Mouse (Mus musculus) forebrain, postnatal 0 days (tissue): ENCODE results near the gene Mettl7b. TPM values are rescaled to one million over a fixed set of nuclear protein-coding genes. Genes with fewer than 3 reads are reported as not detected.

Experiments used
- ATAC-seq: fragments of 200-750 bp; cut with Nextera tagmentation; 2 replicates; pipeline ENCODE4 v1.8.0; 2017; ENCODE audit warnings: mild to moderate bottlenecking, moderate library complexity
- DNase-seq: peaks from one replicate; pipeline ENCODE4 v3.0.0-alpha.2; 2015
- H3K27ac ChIP-seq: fragments of 300-500 bp; sonication (generic); 2 replicates; pipeline ENCODE4 v1.5.1; 2014; ENCODE audit warnings: low read depth, mild to moderate bottlenecking, antibody characterized with exemption, low read length, moderate library complexity, mixed read lengths
- H3K27me3 ChIP-seq: fragments of 300-500 bp; sonication (generic); 2 replicates; pipeline ENCODE4 v1.6.1; 2014; ENCODE audit warnings: mild to moderate bottlenecking, low read length, mixed read lengths; ENCODE audit not compliant: insufficient read depth
- H3K36me3 ChIP-seq: fragments of 300-500 bp; sonication (generic); 2 replicates; pipeline ENCODE4 v1.6.1; 2014; ENCODE audit warnings: mild to moderate bottlenecking, moderate library complexity; ENCODE audit not compliant: insufficient read depth
- H3K4me1 ChIP-seq: fragments of 300-500 bp; sonication (generic); 2 replicates; pipeline ENCODE4 v1.6.1; 2014; ENCODE audit warnings: antibody characterized with exemption; ENCODE audit not compliant: insufficient read depth
- H3K4me2 ChIP-seq: fragments of 300-500 bp; sonication (generic); 2 replicates; pipeline ENCODE4 v1.6.1; 2014; ENCODE audit warnings: low read depth, mild to moderate bottlenecking, moderate library complexity
- H3K4me3 ChIP-seq: fragments of 300-500 bp; sonication (generic); 2 replicates; pipeline ENCODE4 v1.5.1; 2014; ENCODE audit warnings: low read depth, low read length, mixed read lengths
- H3K9ac ChIP-seq: fragments of 300-500 bp; sonication (generic); 2 replicates; pipeline ENCODE4 v1.6.1; 2014; ENCODE audit warnings: mild to moderate bottlenecking
- H3K9me3 ChIP-seq: fragments of 300-500 bp; sonication (generic); 2 replicates; pipeline ENCODE4 v1.6.1; 2016; ENCODE audit warnings: low read length
- CTCF ChIP-seq: sonication (generic); IDR thresholded peaks from 2 replicates; pipeline ENCODE4 v1.5.1; 2016; ENCODE audit warnings: antibody characterized with exemption, control low read depth, low read depth
- WGBS: fragments of 180-500 bp; shearing (Covaris S2); extraction: QIAGEN DNeasy Blood & Tissue Kit; methylation state at CpG from one replicate; pipeline ENCODE4 v1.1.7; 2014; 5-methylcytosine and 5-hydroxymethylcytosine counted together
- polyA plus RNA-seq: library from polyadenylated mRNA; unstranded; fragments of >200 nt; fragmentation: Nextera tagmentation; extraction: Ambion mirVana; gene quantifications from 2 replicates; pipeline ENCODE4 v1.2.1, GENCODE M21; 2015
- total RNA-seq: library from RNA; depleted of rRNA; stranded (reverse); fragments of >200 nt; gene quantifications from 2 replicates; pipeline ENCODE4 v1.2.3, GENCODE M21; 2014

Gene Mettl7b
- total and polyA plus RNA-seq, 2 experiments from 2014 or later = not detected

DNA sequence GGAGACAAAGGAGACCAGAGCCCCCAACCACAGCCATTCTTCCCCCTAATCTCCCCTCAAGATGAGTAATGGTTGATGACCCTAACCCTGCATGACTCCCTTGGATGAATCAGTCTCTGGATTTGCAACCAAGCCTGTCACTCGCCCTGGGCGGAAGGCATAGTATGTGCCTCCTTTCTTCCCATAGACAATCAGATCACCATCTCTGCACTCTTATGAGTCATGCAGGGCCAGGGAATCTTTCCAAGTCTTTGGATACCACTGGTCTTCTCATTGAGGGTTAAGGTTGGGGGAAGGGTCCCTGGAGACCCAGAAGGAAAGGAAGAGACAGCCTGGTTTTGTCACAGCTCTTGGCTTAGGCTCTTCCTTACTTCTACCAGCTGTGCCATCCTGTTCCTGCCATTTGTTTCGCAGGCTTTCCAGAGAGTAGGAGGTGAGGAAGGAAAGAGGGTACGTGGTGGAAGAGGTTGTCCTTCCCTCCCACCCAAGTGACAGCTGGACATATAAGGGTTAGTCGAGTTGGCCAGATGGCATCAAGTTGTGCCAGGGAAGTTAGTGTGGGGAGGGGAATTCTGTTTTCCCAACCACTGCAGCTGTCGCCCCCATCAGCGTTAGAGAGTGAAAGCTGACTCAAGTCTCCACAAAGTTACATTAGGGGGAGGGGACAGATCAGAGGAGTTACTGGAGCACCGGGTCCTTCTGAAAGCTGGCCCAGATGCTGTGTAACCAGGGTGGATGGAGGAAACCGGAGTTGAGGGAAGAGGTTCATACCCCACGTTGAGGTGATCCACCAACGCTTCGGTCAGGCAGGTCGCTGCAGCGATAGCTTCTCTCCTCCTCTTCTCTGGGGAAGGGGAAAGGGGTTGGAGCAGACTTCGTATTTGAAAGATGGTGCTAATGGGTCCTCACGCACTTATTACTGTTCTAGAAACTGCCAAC is 38.6 kb downstream of the Mettl7b start:
- DNase-seq = no peak
- Histone ChIP-seq H3K9me3 (no peaks in the 10 kb centered on the region), H3K9ac (peak overlapping the region; percentile 83; the same call in 1 of the 2 replicates), H3K27me3 (no peaks in the 10 kb centered on the region), H3K4me3 (peak overlapping the region; percentile 70), H3K4me2 (peak overlapping the region; percentile 67), H3K4me1 (peaks cover 14% of the 10 kb centered on the region), H3K36me3 (0 out of 2 replicates have a peak, but pooled peaks cover 7% of the 10 kb centered on the region), H3K27ac (peak overlapping the region; percentile 29; the same call in 1 of the 2 replicates)
- TF ChIP-seq CTCF = no peak
- 68% methylated on average over 16 of the region's 16 CpGs for WGBS
- no peak for ATAC-seq

DNA sequence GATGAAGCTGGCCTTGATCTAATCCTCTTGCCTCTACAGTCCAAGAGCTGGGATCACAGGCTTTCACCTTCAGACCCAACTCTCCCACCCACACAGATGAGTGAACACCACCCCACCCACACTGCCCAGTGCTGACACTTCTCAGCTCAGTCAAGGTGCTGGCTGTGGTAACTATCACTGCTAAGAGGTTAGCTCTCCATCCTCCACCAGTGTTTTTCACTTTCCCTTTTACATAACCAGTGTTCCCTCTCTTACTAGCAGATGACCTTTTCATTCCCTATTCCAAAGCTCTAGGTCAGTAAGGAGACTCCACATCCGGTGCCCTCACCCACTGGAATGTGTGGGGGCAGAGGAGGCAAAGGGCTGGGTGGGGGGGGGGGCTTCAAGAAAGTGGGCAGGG is 39.5 kb downstream of the Mettl7b start:
- H3K4me1 ChIP-seq = peaks cover 14% of the 10 kb centered on the region
- H3K9me3 ChIP-seq = no peaks in the 10 kb centered on the region
- no peak for ATAC-seq
- H3K27me3 ChIP-seq = no peaks in the 10 kb centered on the region
- no peak overlapping the region for H3K4me2 ChIP-seq
- H3K36me3 ChIP-seq = 0 out of 2 replicates have a peak, but pooled peaks cover 7% of the 10 kb centered on the region
- WGBS = 76% methylated on average over 1 of the region's 1 CpGs
- no peak for DNase-seq
- H3K27ac ChIP-seq = no peak overlapping the region
- no peak overlapping the region for H3K9ac ChIP-seq
- TF ChIP-seq CTCF = no peak
- H3K4me3 ChIP-seq = no peak overlapping the region

DNA sequence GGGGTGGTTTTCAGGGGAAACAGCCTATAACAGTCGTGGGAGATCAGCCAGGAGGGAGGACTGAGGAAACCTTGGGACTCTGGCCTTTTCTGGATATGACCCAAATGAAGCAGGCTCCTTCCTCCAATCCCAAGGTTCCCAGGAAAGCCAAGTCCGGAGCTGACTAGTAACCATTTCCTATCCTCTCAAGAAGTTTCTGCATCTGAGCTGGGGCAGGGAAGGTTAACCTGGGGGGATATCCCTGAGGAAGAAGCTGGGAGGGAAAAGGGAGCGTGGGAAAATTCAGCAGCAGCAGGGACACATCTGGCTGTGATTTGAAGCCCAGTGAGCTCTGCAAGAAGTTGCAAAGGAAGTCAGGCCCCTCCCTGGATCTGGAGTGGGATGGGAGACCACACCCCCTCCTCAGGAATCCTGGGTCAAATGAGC is 40.0 kb downstream of the Mettl7b start:
- no peak overlapping the region for H3K4me2 ChIP-seq
- H3K4me1 ChIP-seq = peaks cover 14% of the 10 kb centered on the region
- ATAC-seq (no peak), DNase-seq (no peak)
- H3K36me3 ChIP-seq = 0 out of 2 replicates have a peak, but pooled peaks cover 7% of the 10 kb centered on the region
- TF ChIP-seq CTCF = no peak
- H3K9me3 ChIP-seq = no peaks in the 10 kb centered on the region
- H3K9ac ChIP-seq = no peak overlapping the region
- H3K4me3 ChIP-seq = no peak overlapping the region
- no peak overlapping the region for H3K27ac ChIP-seq
- 81% methylated on average over 3 of the region's 3 CpGs for WGBS
- no peaks in the 10 kb centered on the region for H3K27me3 ChIP-seq

DNA sequence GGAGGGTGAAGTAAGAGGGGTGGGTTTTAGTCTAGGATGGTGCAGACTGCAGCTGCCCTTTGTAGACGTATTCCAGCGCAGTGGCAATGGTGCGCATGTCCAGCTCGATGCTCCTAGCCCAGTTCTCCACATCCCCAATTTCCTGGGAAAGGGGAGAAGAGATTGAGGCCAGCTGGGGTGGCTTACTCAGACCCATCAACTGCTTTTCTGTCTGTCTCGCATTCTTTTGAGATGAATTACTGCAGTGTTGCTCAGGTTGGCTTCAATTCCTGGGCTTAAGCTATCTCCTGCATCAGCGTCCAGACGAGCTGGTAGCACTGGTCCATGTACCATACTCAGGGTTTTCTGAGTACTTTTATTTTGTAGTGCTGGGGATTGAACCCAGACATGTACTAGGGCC is 40.8 kb downstream of the Mettl7b start:
- Histone ChIP-seq H3K4me2 (no peak overlapping the region), H3K27me3 (no peaks in the 10 kb centered on the region), H3K4me1 (peaks cover 14% of the 10 kb centered on the region), H3K4me3 (no peak overlapping the region), H3K27ac (no peak overlapping the region), H3K9ac (no peak overlapping the region), H3K9me3 (no peaks in the 10 kb centered on the region), H3K36me3 (0 out of 2 replicates have a peak, but pooled peaks cover 7% of the 10 kb centered on the region)
- ATAC-seq (no peak), DNase-seq (no peak)
- no peak for TF ChIP-seq CTCF
- WGBS = 87% methylated on average over 7 of the region's 7 CpGs

DNA sequence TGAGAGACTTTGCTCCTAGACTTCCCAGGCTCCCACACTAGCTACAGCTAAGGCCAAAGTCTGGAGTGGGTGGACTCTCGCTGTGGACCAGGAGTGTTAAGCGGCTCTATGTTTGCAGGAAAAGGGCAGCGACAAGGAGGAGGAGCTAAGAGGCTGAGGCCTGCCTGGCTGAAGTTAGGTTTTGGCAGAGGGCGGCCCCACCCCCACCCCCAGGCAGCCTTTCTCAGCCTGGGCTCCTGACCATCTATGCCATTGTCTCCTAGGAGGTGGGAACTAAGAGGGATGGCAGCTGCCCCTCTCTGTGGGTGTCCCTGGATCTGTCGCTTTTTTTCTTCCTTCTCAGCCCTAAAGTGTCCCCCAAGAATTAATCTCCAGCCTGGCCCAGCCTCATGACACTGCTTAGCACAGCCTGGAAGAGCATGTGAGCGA is 41.6 kb downstream of the Mettl7b start:
- Histone ChIP-seq H3K27ac (peak overlapping the region; percentile 35; the same call in 1 of the 2 replicates), H3K4me2 (no peak overlapping the region), H3K27me3 (no peaks in the 10 kb centered on the region), H3K4me3 (no peak overlapping the region), H3K9me3 (no peaks in the 10 kb centered on the region), H3K9ac (no peak overlapping the region), H3K4me1 (peaks cover 13% of the 10 kb centered on the region), H3K36me3 (0 out of 2 replicates have a peak, but pooled peaks cover 7% of the 10 kb centered on the region)
- DNase-seq (no peak), ATAC-seq (no peak)
- 12% methylated on average over 6 of the region's 6 CpGs for WGBS
- TF ChIP-seq CTCF = no peak

DNA sequence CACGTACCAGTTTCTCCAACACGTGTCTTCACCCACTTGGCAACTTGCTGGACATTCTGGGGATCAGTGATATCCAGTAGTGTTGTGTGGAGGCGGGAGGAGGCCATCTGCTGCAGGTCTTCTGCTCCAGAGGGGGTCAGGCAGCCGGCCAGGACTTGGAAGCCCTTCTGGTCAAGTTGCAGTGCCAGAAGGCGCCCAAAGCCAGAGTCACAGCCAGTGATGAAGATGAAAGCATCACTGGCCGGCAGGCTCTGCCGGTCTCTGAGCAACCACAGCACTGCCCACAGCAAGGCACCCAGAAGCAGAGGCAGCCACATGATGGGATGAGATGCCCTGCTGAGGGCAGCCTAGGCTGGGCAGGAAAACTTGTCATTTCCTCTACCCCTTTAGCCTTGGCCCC is 42.5 kb downstream of the Mettl7b start:
- H3K4me3 ChIP-seq = no peak overlapping the region
- 0 out of 2 replicates have a peak, but pooled peaks cover 7% of the 10 kb centered on the region for H3K36me3 ChIP-seq
- H3K4me1 ChIP-seq = peaks cover 6% of the 10 kb centered on the region; the same call in 1 of the 2 replicates
- TF ChIP-seq CTCF = no peak
- no peak overlapping the region for H3K4me2 ChIP-seq
- H3K27ac ChIP-seq = no peak overlapping the region
- H3K9ac ChIP-seq = no peak overlapping the region
- WGBS = 72% methylated on average over 7 of the region's 7 CpGs
- no peaks in the 10 kb centered on the region for H3K9me3 ChIP-seq
- no peak for ATAC-seq
- H3K27me3 ChIP-seq = no peaks in the 10 kb centered on the region
- no peak for DNase-seq

DNA sequence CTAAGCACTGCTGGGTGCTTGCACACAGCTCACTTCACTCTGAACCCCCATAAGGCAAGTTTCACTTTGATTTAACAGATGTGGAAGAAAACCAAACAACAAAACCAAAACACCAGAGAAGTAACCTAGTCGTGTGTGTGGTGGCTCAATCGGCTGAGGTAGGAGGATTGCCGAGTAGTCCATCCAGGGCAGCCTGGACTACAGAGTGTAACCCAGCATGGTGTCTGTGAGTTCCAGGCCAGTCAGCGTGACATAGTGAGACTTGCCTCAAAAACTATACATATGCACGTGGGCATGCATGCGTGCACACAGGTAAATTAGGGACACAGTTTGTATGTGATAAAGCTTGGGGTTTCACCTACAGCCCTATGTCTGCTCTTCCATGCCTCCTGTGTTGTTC is 43.4 kb downstream of the Mettl7b start:
- H3K27me3 ChIP-seq = no peaks in the 10 kb centered on the region
- peaks cover 2% of the 10 kb centered on the region; the same call in 1 of the 2 replicates for H3K4me1 ChIP-seq
- TF ChIP-seq CTCF = no peak
- H3K9ac ChIP-seq = no peak overlapping the region
- no peak for ATAC-seq
- no peak overlapping the region for H3K27ac ChIP-seq
- H3K9me3 ChIP-seq = no peaks in the 10 kb centered on the region
- WGBS = 91% methylated on average over 6 of the region's 6 CpGs
- H3K4me3 ChIP-seq = no peak overlapping the region
- H3K36me3 ChIP-seq = 0 out of 2 replicates have a peak, but pooled peaks cover 7% of the 10 kb centered on the region
- no peak for DNase-seq
- no peak overlapping the region for H3K4me2 ChIP-seq
